ENCODE assay signal across 10 mouse cellular contexts in genomic region chr16:20476857-20477256, GRCm38 (mm10). TPM values are rescaled to one million over a fixed set of nuclear protein-coding genes. Genes with fewer than 3 reads are reported as not detected.
A peak's percentile ranks its signal among the peaks of the same experiment; 100 is the strongest.
DNase-seq lines count a peak whose midpoint lies in the region; ATAC-seq lines count a peak whose summit lies in the region.
"Had no signal": no experiment of that assay in that cellular context is flagged by ENCODE, and none has a peak within 500 bp of the region (broad histone marks: within the 10 kb centered on the region; RNA-seq: fewer than 3 reads in every experiment).

No protein-coding gene starts in this region.

- no peaks in the 10 kb centered on the region for H3K27me3 ChIP-seq in kidney, embryonic 15.5 days
- no peaks in the 10 kb centered on the region for H3K27me3 ChIP-seq in embryonic facial prominence, embryonic 15.5 days

- intact Hi-C loops in left cerebral cortex, postnatal 14 days (cut with DNase I), result loop anchor here (10.0 kb wide), 1 partner anchor 172 kb away; the partner anchor contains the start of gene Parl

- no peak for ATAC-seq in kidney, embryonic 15.5 days (replicated peaks; ENCODE audit: low FRiP score)
- ATAC-seq in embryonic facial prominence, embryonic 15.5 days (ENCODE audit: insufficient number of reproducible peaks, low FRiP score, low TSS enrichment, low read depth), result 0 out of 2 replicates have a peak, but pooled peaks have one; percentile 26
- ATAC-seq in erythroid progenitor cell, adult 5-6 weeks (replicated peaks; ENCODE audit: low FRiP score, poor library complexity, severe bottlenecking), result no peak
- ATAC-seq in megakaryocyte progenitor cell, adult 5-6 weeks (replicated peaks; ENCODE audit: poor library complexity), result no peak

- 46% methylated on average over 1 of the region's 1 CpGs for WGBS in kidney, embryonic 15.5 days
- 43% methylated on average over 1 of the region's 1 CpGs for WGBS in embryonic facial prominence, embryonic 15.5 days

- no peak overlapping the region for H3K9ac ChIP-seq in kidney, embryonic 15.5 days
- H3K9ac ChIP-seq in embryonic facial prominence, embryonic 15.5 days, result no peak overlapping the region

- H3K4me3 ChIP-seq in kidney, embryonic 15.5 days (replicated peaks), result no peak overlapping the region
- H3K4me3 ChIP-seq in embryonic facial prominence, embryonic 15.5 days (replicated peaks), result no peak overlapping the region
- H3K4me3 ChIP-seq: megakaryocyte, embryonic 14.5 days had no signal

- peak; percentile 27 for DNase-seq in kidney, adult 11 months
- peak; percentile 34 for DNase-seq in kidney, adult 18-20 months
- DNase-seq in lung, postnatal 25 days (ENCODE audit: low spot score), result peak; percentile 82
- DNase-seq in left cerebral cortex, postnatal 14 days (ENCODE audit: low spot score in 2 of 2), result no peak
- DNase-seq: cerebellum, adult 11 months had no signal

- no peaks in the 10 kb centered on the region for H3K36me3 ChIP-seq in kidney, embryonic 15.5 days
- H3K36me3 ChIP-seq in embryonic facial prominence, embryonic 15.5 days, result no peaks in the 10 kb centered on the region

- no peak overlapping the region for H3K4me2 ChIP-seq in kidney, embryonic 15.5 days
- no peak overlapping the region for H3K4me2 ChIP-seq in embryonic facial prominence, embryonic 15.5 days (replicated peaks)

- no peak overlapping the region for H3K27ac ChIP-seq in kidney, embryonic 15.5 days
- H3K27ac ChIP-seq in embryonic facial prominence, embryonic 15.5 days (replicated peaks), result no peak overlapping the region

- no peaks in the 10 kb centered on the region for H3K9me3 ChIP-seq in kidney, embryonic 15.5 days (replicated peaks)
- no peaks in the 10 kb centered on the region for H3K9me3 ChIP-seq in embryonic facial prominence, embryonic 15.5 days (replicated peaks)

- peaks cover 10% of the 10 kb centered on the region; the same call in 1 of the 2 replicates for H3K4me1 ChIP-seq in kidney, embryonic 15.5 days
- H3K4me1 ChIP-seq in embryonic facial prominence, embryonic 15.5 days, result no peaks in the 10 kb centered on the region

RNA-seq across cellular contexts. Expression of gene Eif2b5, which starts 21.8 kb away (rescaled TPM):
- 108 and 121 TPM in 2 replicates for polyA plus RNA-seq in kidney, embryonic 15.5 days (2015; fragmentation: Nextera tagmentation; extraction: Ambion mirVana)
- 92.9 and 95.2 TPM in 2 replicates for polyA plus RNA-seq in embryonic facial prominence, embryonic 15.5 days (2015; fragmentation: Nextera tagmentation; extraction: Ambion mirVana)
- total RNA-seq in left cerebral cortex, postnatal 14 days (2021), result 10 to 100 TPM; 55.0 to 57.6 TPM
- total RNA-seq in erythroid progenitor cell, adult 5-6 weeks (2015; ENCODE audit: low replicate concordance), result 33.2 and 54.9 TPM in 2 replicates
- 11.5 and 18.9 TPM in 2 replicates for total RNA-seq in erythroid progenitor cell, adult 5-6 weeks (2017; ENCODE audit: low replicate concordance)
- total RNA-seq in megakaryocyte progenitor cell, adult 5-6 weeks (2015), result 58.4 and 64.7 TPM in 2 replicates
- total RNA-seq in megakaryocyte progenitor cell, adult 5-6 weeks (2017), result 85.8 and 87.2 TPM in 2 replicates

RNA-seq across cellular contexts. Expression of gene Dvl3, which starts 39.9 kb away (rescaled TPM):
- polyA plus RNA-seq in kidney, embryonic 15.5 days (2015; fragmentation: Nextera tagmentation; extraction: Ambion mirVana), result 25.0 and 27.9 TPM in 2 replicates
- polyA plus RNA-seq in embryonic facial prominence, embryonic 15.5 days (2015; fragmentation: Nextera tagmentation; extraction: Ambion mirVana), result 26.0 and 31.0 TPM in 2 replicates
- 10 to 100 TPM; 82.2 to 86.1 TPM for total RNA-seq in left cerebral cortex, postnatal 14 days (2021)
- total RNA-seq in erythroid progenitor cell, adult 5-6 weeks (2015; ENCODE audit: low replicate concordance), result 6.1 and 18.0 TPM in 2 replicates
- 1.3 and 3.6 TPM in 2 replicates for total RNA-seq in erythroid progenitor cell, adult 5-6 weeks (2017; ENCODE audit: low replicate concordance)
- 23.5 and 26.7 TPM in 2 replicates for total RNA-seq in megakaryocyte progenitor cell, adult 5-6 weeks (2015)
- 3.2 and 3.3 TPM in 2 replicates for total RNA-seq in megakaryocyte progenitor cell, adult 5-6 weeks (2017)

RNA-seq across cellular contexts. Expression of gene Abcc5, which starts 50.7 kb away (rescaled TPM):
- 56.1 and 63.1 TPM in 2 replicates for polyA plus RNA-seq in kidney, embryonic 15.5 days (2015; fragmentation: Nextera tagmentation; extraction: Ambion mirVana)
- 67.0 and 74.1 TPM in 2 replicates for polyA plus RNA-seq in embryonic facial prominence, embryonic 15.5 days (2015; fragmentation: Nextera tagmentation; extraction: Ambion mirVana)
- 100 to 1,000 TPM; 188 to 198 TPM for total RNA-seq in left cerebral cortex, postnatal 14 days (2021)
- total RNA-seq in erythroid progenitor cell, adult 5-6 weeks (2015; ENCODE audit: low replicate concordance), result 26.0 and 40.4 TPM in 2 replicates
- total RNA-seq in erythroid progenitor cell, adult 5-6 weeks (2017; ENCODE audit: low replicate concordance), result 29.3 and 34.1 TPM in 2 replicates
- 18.0 and 19.0 TPM in 2 replicates for total RNA-seq in megakaryocyte progenitor cell, adult 5-6 weeks (2015)
- 14.1 and 20.2 TPM in 2 replicates for total RNA-seq in megakaryocyte progenitor cell, adult 5-6 weeks (2017)

RNA-seq across cellular contexts. Expression of gene Ap2m1, which starts 58.4 kb away (rescaled TPM):
- polyA plus RNA-seq in kidney, embryonic 15.5 days (2015; fragmentation: Nextera tagmentation; extraction: Ambion mirVana), result 633 and 651 TPM in 2 replicates
- polyA plus RNA-seq in embryonic facial prominence, embryonic 15.5 days (2015; fragmentation: Nextera tagmentation; extraction: Ambion mirVana), result 562 and 584 TPM in 2 replicates
- total RNA-seq in left cerebral cortex, postnatal 14 days (2021), result 100 to 1,000 TPM; 917 to 964 TPM
- 214 and 297 TPM in 2 replicates for total RNA-seq in erythroid progenitor cell, adult 5-6 weeks (2015; ENCODE audit: low replicate concordance)
- total RNA-seq in erythroid progenitor cell, adult 5-6 weeks (2017; ENCODE audit: low replicate concordance), result 271 and 285 TPM in 2 replicates
- 234 and 286 TPM in 2 replicates for total RNA-seq in megakaryocyte progenitor cell, adult 5-6 weeks (2015)
- total RNA-seq in megakaryocyte progenitor cell, adult 5-6 weeks (2017), result 143 and 149 TPM in 2 replicates

Comparison
In these comparisons a context has a peak if more than half of its experiments do, and no peak if none do; other contexts are left out.
1. DNase-seq: peak in kidney, adult 11 months (single experiment), kidney, adult 18-20 months (single experiment) and lung, postnatal 25 days (single experiment); none in left cerebral cortex, postnatal 14 days (0 of 2).
2. RNA of gene Abcc5, which starts 50.7 kb away (total RNA-seq): 188 to 198 TPM in left cerebral cortex, postnatal 14 days; 26.0 to 40.4 TPM in erythroid progenitor cell, adult 5-6 weeks and 14.1 to 20.2 TPM in megakaryocyte progenitor cell, adult 5-6 weeks; every median in the first group is over 4 times any median in the second.